Mouse (Mus musculus) kidney, postnatal 0 days (tissue): Measurements from ENCODE around the gene Dmwd. TPM values are rescaled to one million over a fixed set of nuclear protein-coding genes. Genes with fewer than 3 reads are reported as not detected.

Experiments
- ATAC-seq: fragments of 200-750 bp; cut with Nextera tagmentation; replicated peaks from 2 replicates; pipeline ENCODE4 v1.8.0; 2017; ENCODE audit warnings: low read depth, moderate number of reproducible peaks, moderate TSS enrichment, moderate library complexity; ENCODE audit not compliant: low FRiP score
- DNase-seq: peaks from one replicate; pipeline ENCODE4 v3.0.0-alpha.2; 2016; ENCODE audit warnings: low spot score
- H3K27ac ChIP-seq: fragments of 300-500 bp; sonication (generic); 2 replicates; pipeline ENCODE4 v1.5.1; 2014; ENCODE audit warnings: mild to moderate bottlenecking
- H3K27me3 ChIP-seq: fragments of 300-500 bp; sonication (generic); 2 replicates; pipeline ENCODE4 v1.6.1; 2014; ENCODE audit warnings: low read length, mixed read lengths; ENCODE audit not compliant: insufficient read depth
- H3K36me3 ChIP-seq: fragments of 300-500 bp; sonication (generic); 2 replicates; pipeline ENCODE4 v1.6.1; 2014; ENCODE audit warnings: low read length, mixed read lengths; ENCODE audit not compliant: insufficient read depth
- H3K4me1 ChIP-seq: fragments of 300-500 bp; sonication (generic); replicated peaks from 2 replicates; pipeline ENCODE4 v1.6.1; 2014; ENCODE audit warnings: antibody characterized with exemption, low read length, mixed read lengths; ENCODE audit not compliant: insufficient read depth
- H3K4me2 ChIP-seq: fragments of 300-500 bp; sonication (generic); 2 replicates; pipeline ENCODE4 v1.6.1; 2014; ENCODE audit warnings: mild to moderate bottlenecking, low read length, moderate library complexity, mixed read lengths
- H3K4me3 ChIP-seq: fragments of 300-500 bp; sonication (generic); replicated peaks from 2 replicates; pipeline ENCODE4 v1.5.1; 2014; ENCODE audit warnings: low read depth, low read length
- H3K9ac ChIP-seq: fragments of 300-500 bp; sonication (generic); 2 replicates; pipeline ENCODE4 v1.6.1; 2014; ENCODE audit warnings: low read depth, low read length
- H3K9me3 ChIP-seq: fragments of 300-500 bp; sonication (generic); replicated peaks from 2 replicates; pipeline ENCODE4 v1.6.1; 2016; ENCODE audit warnings: low read length, inconsistent platforms, mixed read lengths
- CTCF ChIP-seq: IDR thresholded peaks from 2 replicates; pipeline ENCODE4 v1.5.1; 2016; ENCODE audit warnings: antibody characterized with exemption, low read depth, mild to moderate bottlenecking, moderate library complexity
- WGBS: fragments of 180-500 bp; shearing (Covaris S2); extraction: QIAGEN DNeasy Blood & Tissue Kit; methylation state at CpG from one replicate; pipeline ENCODE4 v1.1.7; 2014; 5-methylcytosine and 5-hydroxymethylcytosine counted together
- polyA plus RNA-seq: library from polyadenylated mRNA; unstranded; fragments of >200 nt; fragmentation: Nextera tagmentation; extraction: Ambion mirVana; gene quantifications from 2 replicates; pipeline ENCODE4 v1.2.1, GENCODE M21; 2015

The Dmwd gene
- polyA plus RNA-seq, 1 experiment from 2014 or later, result 16.9 TPM

- 67% methylated on average over 1 of the region's 1 CpGs for WGBS
- TF ChIP-seq CTCF, result no peak
- no peak for DNase-seq
These were observed 24.3 kb downstream of the Dmwd start for GRCm38 (mm10) chr7:19100290-19100689.

GRCm38 (mm10) chr7:19103741-19104140 is 27.7 kb downstream of the Dmwd start:
- no peak for DNase-seq
- ATAC-seq, result no peak
- no peak overlapping the region for H3K9ac ChIP-seq
- no peaks in the 10 kb centered on the region for H3K36me3 ChIP-seq
- H3K27me3 ChIP-seq, result no peaks in the 10 kb centered on the region
- TF ChIP-seq CTCF, result no peak
- no peak overlapping the region for H3K27ac ChIP-seq
- H3K4me2 ChIP-seq, result no peak overlapping the region
- H3K4me3 ChIP-seq, result no peak overlapping the region
- no peaks in the 10 kb centered on the region for H3K4me1 ChIP-seq
- no peaks in the 10 kb centered on the region for H3K9me3 ChIP-seq

More at GRCm38 (mm10) chr7:19100290-19100689, 24.3 kb downstream of the Dmwd start:
- Histone ChIP-seq H3K36me3 (no peaks in the 10 kb centered on the region), H3K9me3 (no peaks in the 10 kb centered on the region), H3K27ac (no peak overlapping the region), H3K4me1 (peaks cover 13% of the 10 kb centered on the region), H3K27me3 (no peaks in the 10 kb centered on the region), H3K4me2 (no peak overlapping the region), H3K9ac (no peak overlapping the region), H3K4me3 (no peak overlapping the region)
- no peak for ATAC-seq

GRCm38 (mm10) chr7:19104486-19104885 is 28.5 kb downstream of the Dmwd start:
- Histone ChIP-seq H3K9me3 (no peaks in the 10 kb centered on the region), H3K36me3 (no peaks in the 10 kb centered on the region), H3K4me2 (no peak overlapping the region), H3K4me3 (no peak overlapping the region), H3K27me3 (no peaks in the 10 kb centered on the region), H3K9ac (no peak overlapping the region), H3K4me1 (no peaks in the 10 kb centered on the region), H3K27ac (no peak overlapping the region)
- no peak for DNase-seq
- 87% methylated on average over 2 of the region's 2 CpGs for whole genome bisulfite sequencing
- TF ChIP-seq CTCF, result no peak
- ATAC-seq, result no peak

- H3K27ac ChIP-seq, result no peak overlapping the region
- WGBS, result 54% methylated on average over 3 of the region's 3 CpGs
- no peak for TF ChIP-seq CTCF
- no peaks in the 10 kb centered on the region for H3K36me3 ChIP-seq
- DNase-seq, result no peak
- no peaks in the 10 kb centered on the region for H3K27me3 ChIP-seq
- no peaks in the 10 kb centered on the region for H3K9me3 ChIP-seq
- H3K4me3 ChIP-seq, result no peak overlapping the region
- no peak overlapping the region for H3K4me2 ChIP-seq
- no peak overlapping the region for H3K9ac ChIP-seq
- ATAC-seq, result no peak
- H3K4me1 ChIP-seq, result no peaks in the 10 kb centered on the region
These were observed 31.4 kb downstream of the Dmwd start for GRCm38 (mm10) chr7:19107436-19107835.

- WGBS, result 74% methylated on average over 1 of the region's 1 CpGs
- H3K4me1 ChIP-seq, result no peaks in the 10 kb centered on the region
- no peaks in the 10 kb centered on the region for H3K9me3 ChIP-seq
- no peak for DNase-seq
- no peaks in the 10 kb centered on the region for H3K27me3 ChIP-seq
- no peak overlapping the region for H3K4me3 ChIP-seq
- no peaks in the 10 kb centered on the region for H3K36me3 ChIP-seq
- TF ChIP-seq CTCF, result no peak
- no peak overlapping the region for H3K9ac ChIP-seq
- no peak overlapping the region for H3K4me2 ChIP-seq
- no peak for ATAC-seq
- H3K27ac ChIP-seq, result no peak overlapping the region
These were observed 33.5 kb downstream of the Dmwd start for GRCm38 (mm10) chr7:19109565-19109964.

GRCm38 (mm10) chr7:19118028-19118771 is 42.2 kb downstream of the Dmwd start, which contains the start of gene Gm4969:
TSS of gene Gm4969 (minus strand) at chr7:19118368.
- H3K27ac ChIP-seq, result no peak within 1 kb of the TSS
- H3K4me2 ChIP-seq, result peak within 1 kb of the TSS; percentile 44
- no peak within 1 kb of the TSS for H3K4me3 ChIP-seq
- no peaks in the 10 kb centered on the region for H3K36me3 ChIP-seq
- H3K27me3 ChIP-seq, result no peaks in the 10 kb centered on the region
- DNase-seq (peak; percentile 59), ATAC-seq (peak; percentile 68)
- peak; percentile 56 for TF ChIP-seq CTCF
- H3K4me1 ChIP-seq, result peaks cover 10% of the 10 kb centered on the region; the same call in 1 of the 2 replicates
- WGBS, result 21% methylated on average over 64 of the region's 64 CpGs
- H3K9ac ChIP-seq, result peak within 1 kb of the TSS; percentile 15; the same call in 1 of the 2 replicates
- no peaks in the 10 kb centered on the region for H3K9me3 ChIP-seq
